Mouse (Mus musculus) midbrain, embryonic 11.5 days (tissue): ENCODE results near the gene Map3k4. TPM values are rescaled to one million over a fixed set of nuclear protein-coding genes. Genes with fewer than 3 reads are reported as not detected.
A peak's percentile ranks its signal among the peaks of the same experiment; 100 is the strongest.

Experiments used
- ATAC-seq: fragments of 200-750 bp; cut with Nextera tagmentation; 2 replicates; pipeline ENCODE4 v1.8.0; 2017; ENCODE audit warnings: moderate TSS enrichment, moderate library complexity; ENCODE audit not compliant: low FRiP score
- DNase-seq: peaks from one replicate; pipeline ENCODE4 v3.0.0; 2015; ENCODE audit warnings: low spot score; ENCODE audit errors: missing footprints
- H3K27ac ChIP-seq: fragments of 300-500 bp; sonication (generic); 2 replicates; pipeline ENCODE4 v1.5.1; 2014; ENCODE audit warnings: low read depth, low read length
- H3K27me3 ChIP-seq: fragments of 300-500 bp; sonication (generic); 2 replicates; pipeline ENCODE4 v1.6.1; 2014; ENCODE audit warnings: mild to moderate bottlenecking, low read length, moderate library complexity, mixed read lengths; ENCODE audit not compliant: control insufficient read depth, insufficient read depth
- H3K36me3 ChIP-seq: fragments of 300-500 bp; sonication (generic); 2 replicates; pipeline ENCODE4 v1.6.1; 2014; ENCODE audit warnings: mild to moderate bottlenecking, low read length, moderate library complexity, mixed read lengths; ENCODE audit not compliant: control insufficient read depth, insufficient read depth
- H3K4me1 ChIP-seq: fragments of 300-500 bp; sonication (generic); 2 replicates; pipeline ENCODE4 v1.6.1; 2014; ENCODE audit warnings: low read length; ENCODE audit not compliant: control insufficient read depth, insufficient read depth
- H3K4me2 ChIP-seq: fragments of 300-500 bp; sonication (generic); 2 replicates; pipeline ENCODE4 v1.6.1; 2014; ENCODE audit warnings: mild to moderate bottlenecking, moderate library complexity
- H3K4me3 ChIP-seq: fragments of 300-500 bp; sonication (generic); 2 replicates; pipeline ENCODE4 v1.5.1; 2014; ENCODE audit warnings: low read depth, low read length
- H3K9ac ChIP-seq: fragments of 300-500 bp; sonication (generic); 2 replicates; pipeline ENCODE4 v1.6.1; 2014; ENCODE audit warnings: low read length
- H3K9me3 ChIP-seq: fragments of 300-500 bp; sonication (generic); 2 replicates; pipeline ENCODE4 v1.6.1; 2016; ENCODE audit warnings: low read length; ENCODE audit not compliant: control insufficient read depth
- WGBS: fragments of 180-500 bp; shearing (Covaris S2); extraction: QIAGEN DNeasy Blood & Tissue Kit; methylation state at CpG from one replicate; pipeline ENCODE4 v1.1.7; 2014; 5-methylcytosine and 5-hydroxymethylcytosine counted together
- polyA plus RNA-seq: library from polyadenylated mRNA; unstranded; fragments of >200 nt; fragmentation: Nextera tagmentation; extraction: Ambion mirVana; gene quantifications from 2 replicates; pipeline ENCODE4 v1.2.1, GENCODE M21; 2014

The Map3k4 gene
- polyA plus RNA-seq, 1 experiment from 2014 or later = 51.3 TPM

- WGBS = 78% methylated on average over 4 of the region's 4 CpGs
Observed at GRCm38 (mm10) chr17:12337156-12337555, 18.6 kb upstream of the Map3k4 start.

GRCm38 (mm10) chr17:12336073-12336868 lies 17.7 kb upstream of the Map3k4 start:
- Histone ChIP-seq H3K27me3 (no peaks in the 10 kb centered on the region), H3K27ac (no peak overlapping the region), H3K9ac (no peak overlapping the region), H3K4me3 (no peak overlapping the region), H3K4me1 (no peaks in the 10 kb centered on the region), H3K9me3 (no peaks in the 10 kb centered on the region), H3K36me3 (no peaks in the 10 kb centered on the region), H3K4me2 (no peak overlapping the region)
- 80% methylated on average over 19 of the region's 19 CpGs for WGBS
- DNase-seq (no peak), ATAC-seq (no peak)

More at GRCm38 (mm10) chr17:12337156-12337555, 18.6 kb upstream of the Map3k4 start:
- H3K9me3 ChIP-seq = no peaks in the 10 kb centered on the region
- H3K27me3 ChIP-seq = no peaks in the 10 kb centered on the region
- no peak overlapping the region for H3K4me3 ChIP-seq
- H3K4me2 ChIP-seq = no peak overlapping the region
- no peaks in the 10 kb centered on the region for H3K36me3 ChIP-seq
- H3K27ac ChIP-seq = no peak overlapping the region
- ATAC-seq (no peak), DNase-seq (no peak)
- no peaks in the 10 kb centered on the region for H3K4me1 ChIP-seq
- no peak overlapping the region for H3K9ac ChIP-seq

GRCm38 (mm10) chr17:12335115-12335514 lies 16.5 kb upstream of the Map3k4 start:
- H3K36me3 ChIP-seq = no peaks in the 10 kb centered on the region
- H3K9ac ChIP-seq = no peak overlapping the region
- no peak overlapping the region for H3K4me2 ChIP-seq
- H3K9me3 ChIP-seq = no peaks in the 10 kb centered on the region
- no peak for DNase-seq
- no peak overlapping the region for H3K4me3 ChIP-seq
- no peak for ATAC-seq
- H3K4me1 ChIP-seq = no peaks in the 10 kb centered on the region
- H3K27me3 ChIP-seq = no peaks in the 10 kb centered on the region
- no peak overlapping the region for H3K27ac ChIP-seq
- 38% methylated on average over 6 of the region's 6 CpGs for WGBS

- no peak overlapping the region for H3K27ac ChIP-seq
- no peak overlapping the region for H3K4me3 ChIP-seq
- 58% methylated on average over 14 of the region's 14 CpGs for WGBS
- H3K9me3 ChIP-seq = no peaks in the 10 kb centered on the region
- DNase-seq (no peak), ATAC-seq (no peak)
- no peak overlapping the region for H3K4me2 ChIP-seq
- H3K9ac ChIP-seq = no peak overlapping the region
- H3K36me3 ChIP-seq = no peaks in the 10 kb centered on the region
- H3K4me1 ChIP-seq = peaks cover 2% of the 10 kb centered on the region; the same call in 1 of the 2 replicates
- H3K27me3 ChIP-seq = no peaks in the 10 kb centered on the region
Observed at GRCm38 (mm10) chr17:12327847-12328518, 9.4 kb upstream of the Map3k4 start.

- no peaks in the 10 kb centered on the region for H3K27me3 ChIP-seq
- WGBS = 88% methylated on average over 7 of the region's 7 CpGs
- H3K4me3 ChIP-seq = no peak overlapping the region
- no peak overlapping the region for H3K9ac ChIP-seq
- H3K9me3 ChIP-seq = no peaks in the 10 kb centered on the region
- DNase-seq = no peak
- H3K4me2 ChIP-seq = no peak overlapping the region
- no peak for ATAC-seq
- peaks cover 8% of the 10 kb centered on the region for H3K4me1 ChIP-seq
- no peaks in the 10 kb centered on the region for H3K36me3 ChIP-seq
- H3K27ac ChIP-seq = no peak overlapping the region
Observed at GRCm38 (mm10) chr17:12319786-12320185, 1.2 kb upstream of the Map3k4 start.

GRCm38 (mm10) chr17:12317954-12318651 lies 493 bp downstream of the Map3k4 start:
- Histone ChIP-seq H3K27ac (peak overlapping the region; percentile 96), H3K4me3 (peak overlapping the region; percentile 96), H3K36me3 (no peaks in the 10 kb centered on the region), H3K9me3 (no peaks in the 10 kb centered on the region), H3K4me1 (peaks cover 8% of the 10 kb centered on the region), H3K4me2 (peak overlapping the region; percentile 55), H3K27me3 (no peaks in the 10 kb centered on the region), H3K9ac (peak overlapping the region; percentile 97)
- WGBS = under 1% methylated on average over 58 of the region's 59 CpGs
- DNase-seq (no peak), ATAC-seq (peak; percentile 88)

GRCm38 (mm10) chr17:12317607-12317953 lies 1.0 kb downstream of the Map3k4 start:
- 0 out of 2 replicates have a peak overlapping the region, but pooled peaks have one; percentile 96 for H3K27ac ChIP-seq

GRCm38 (mm10) chr17:12316251-12316650 lies 2.3 kb downstream of the Map3k4 start:
- Histone ChIP-seq H3K4me3 (no peak overlapping the region), H3K4me2 (no peak overlapping the region), H3K27ac (no peak overlapping the region), H3K4me1 (peaks cover 8% of the 10 kb centered on the region), H3K9me3 (no peaks in the 10 kb centered on the region), H3K36me3 (no peaks in the 10 kb centered on the region), H3K27me3 (no peaks in the 10 kb centered on the region), H3K9ac (no peak overlapping the region)
- DNase-seq (no peak), ATAC-seq (no peak)
- 90% methylated on average over 13 of the region's 13 CpGs for WGBS

More at GRCm38 (mm10) chr17:12317607-12317953, 1.0 kb downstream of the Map3k4 start:
- DNase-seq = peak; percentile 90
- Histone ChIP-seq H3K9me3 (no peaks in the 10 kb centered on the region), H3K4me2 (peak overlapping the region; percentile 55), H3K9ac (peak overlapping the region; percentile 97), H3K27me3 (no peaks in the 10 kb centered on the region), H3K4me1 (peaks cover 8% of the 10 kb centered on the region), H3K36me3 (no peaks in the 10 kb centered on the region), H3K4me3 (peak overlapping the region; percentile 96)
- no peak for ATAC-seq
- 10% methylated on average over 7 of the region's 7 CpGs for WGBS

GRCm38 (mm10) chr17:12312248-12312647 lies 6.3 kb downstream of the Map3k4 start:
- DNase-seq (no peak), ATAC-seq (no peak)
- Histone ChIP-seq H3K27me3 (no peaks in the 10 kb centered on the region), H3K4me3 (no peak overlapping the region), H3K4me1 (peaks cover 6% of the 10 kb centered on the region; the same call in 1 of the 2 replicates), H3K4me2 (no peak overlapping the region), H3K9ac (no peak overlapping the region), H3K9me3 (no peaks in the 10 kb centered on the region), H3K36me3 (no peaks in the 10 kb centered on the region), H3K27ac (no peak overlapping the region)
- 91% methylated on average over 6 of the region's 6 CpGs for WGBS
